Mouse (Mus musculus) NIH3T3 (cell line): ENCODE results near the gene Trank1.
A peak's percentile ranks its signal among the peaks of the same experiment; 100 is the strongest.

Source experiments
- DNase-seq: peaks from one replicate; pipeline ENCODE4 v3.0.0-alpha.2; 2012; ENCODE audit warnings: low read depth

Gene Trank1

GRCm38 (mm10) chr9:111311031-111311842 is at the start of gene Trank1:
TSS of gene Trank1 (plus strand) at chr9:111311739.
- no peak for DNase-seq

DNA sequence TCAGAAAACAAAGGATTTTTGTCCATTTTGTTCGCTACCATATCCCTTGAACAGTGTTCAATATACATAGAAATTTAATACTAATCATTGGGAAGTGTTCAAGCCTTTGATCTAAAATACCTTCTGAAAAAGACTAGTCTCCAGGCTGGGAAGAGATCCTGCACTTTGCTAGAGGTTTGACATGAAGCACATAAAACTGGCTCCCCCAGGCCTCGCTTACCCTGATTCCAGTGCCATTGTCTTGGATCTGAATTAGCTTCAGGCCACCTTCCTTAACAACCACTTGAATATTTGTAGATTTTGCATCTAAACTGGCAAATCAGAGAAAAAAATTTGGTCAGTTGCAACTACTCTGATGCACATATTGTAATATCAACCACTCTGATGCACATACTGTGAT is 43.5 kb upstream of the Trank1 start:
- DNase-seq: no peak

DNA sequence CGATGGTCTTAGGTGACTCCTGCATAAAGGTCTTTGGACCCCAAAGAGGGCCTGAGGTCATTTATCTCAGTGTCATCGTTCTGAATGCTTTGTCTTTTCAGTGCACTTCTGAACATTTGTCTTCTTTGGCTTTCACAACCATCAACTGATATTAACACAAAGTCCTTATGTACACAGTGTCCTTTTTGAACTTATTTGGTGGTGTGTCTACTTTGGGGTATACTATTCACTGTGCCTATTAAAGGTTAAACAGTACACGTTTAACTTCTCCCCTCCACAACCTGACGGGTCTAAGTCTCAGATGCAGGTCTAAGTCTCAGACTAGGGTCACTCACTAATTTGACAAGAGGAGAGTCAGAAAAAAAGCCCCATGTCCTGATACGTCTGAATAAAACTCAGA is 40.9 kb upstream of the Trank1 start:
- no peak for DNase-seq

GRCm38 (mm10) chr9:111271056-111271433 is 40.5 kb upstream of the Trank1 start:
- DNase-seq: no peak

DNA sequence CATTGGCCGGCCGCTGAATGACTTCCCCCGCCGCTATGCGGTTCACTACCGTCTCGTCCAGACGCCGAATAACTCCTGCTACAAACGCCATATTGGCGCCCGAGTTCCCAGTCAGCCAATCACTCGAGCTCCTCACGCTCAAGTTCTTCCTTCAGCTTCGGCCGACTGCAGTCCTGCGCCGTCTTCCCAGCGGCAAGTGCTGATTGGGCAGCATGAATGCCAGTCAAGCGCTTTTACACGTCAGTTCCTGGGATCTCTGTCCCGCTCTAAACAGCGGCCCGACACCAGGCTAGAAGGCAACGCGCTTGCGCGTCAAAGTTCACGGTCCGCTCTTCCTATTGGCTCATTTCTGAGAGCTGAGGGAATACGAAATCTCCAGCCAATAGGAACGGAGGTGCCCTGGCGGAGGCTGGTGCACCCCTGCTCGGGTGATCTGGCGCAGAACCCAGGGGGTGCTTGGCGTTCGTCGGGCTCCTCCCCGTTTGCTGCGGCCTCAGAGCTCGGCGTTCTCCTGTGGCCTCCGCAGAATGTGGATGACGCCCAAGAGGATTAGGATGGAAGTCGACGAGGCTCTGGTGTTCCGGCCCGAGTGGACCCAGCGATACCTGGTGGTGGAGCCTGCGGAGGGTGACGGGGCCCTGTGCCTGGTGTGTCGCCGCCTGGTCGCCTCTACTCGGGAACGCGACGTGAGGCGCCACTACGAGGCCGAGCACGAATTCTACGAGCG is 39.9 kb upstream of the Trank1 start, which contains the start of the genes Mlh1 and Epm2aip1:
Mlh1 (minus strand) TSS at position 358 of the 727 bp plus-strand sequence.
Epm2aip1 (plus strand) TSS at position 496 of the 727 bp plus-strand sequence.
- peak; percentile 100 for DNase-seq

- DNase-seq: peak; percentile 47
Measured at GRCm38 (mm10) chr9:111272356-111272755, 39.2 kb upstream of the Trank1 start.

DNA sequence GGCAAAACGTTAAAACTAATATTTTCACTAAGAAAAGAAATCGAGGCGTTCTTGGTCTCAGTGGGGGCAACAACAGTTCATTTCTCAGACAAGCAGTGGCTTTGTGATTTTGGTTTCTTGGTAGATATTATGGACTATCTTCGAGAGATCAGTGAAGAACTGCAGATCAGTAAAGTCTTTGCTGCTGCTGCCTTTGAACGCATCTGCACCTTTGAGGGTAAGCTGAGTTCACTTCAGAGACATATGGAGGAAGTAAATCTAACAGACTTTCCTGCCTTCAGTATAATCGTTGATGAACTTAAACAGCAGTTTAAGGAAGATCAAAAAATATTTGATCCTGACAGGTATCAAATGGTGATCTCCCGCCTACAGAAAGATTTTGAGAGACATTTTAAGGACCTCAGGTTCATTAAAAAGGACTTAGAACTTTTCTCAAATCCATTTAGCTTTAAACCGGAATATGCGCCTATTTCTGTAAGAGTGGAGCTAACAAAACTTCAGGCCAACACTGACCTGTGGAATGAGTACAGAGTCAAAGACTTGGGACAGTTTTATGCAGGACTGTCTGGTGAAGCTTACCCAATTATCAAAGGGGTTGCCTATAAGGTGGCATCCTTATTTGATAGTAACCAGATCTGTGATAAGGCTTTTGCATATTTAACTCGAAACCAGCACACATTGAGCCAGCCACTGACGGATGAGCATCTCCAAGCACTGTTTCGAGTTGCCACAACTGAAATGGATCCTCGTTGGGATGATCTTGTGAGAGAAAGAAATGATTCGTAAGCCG is 38.3 kb upstream of the Trank1 start:
- DNase-seq: no peak

GRCm38 (mm10) chr9:111273958-111274357 is 37.6 kb upstream of the Trank1 start:
- DNase-seq: no peak

GRCm38 (mm10) chr9:111275156-111275555 is 36.4 kb upstream of the Trank1 start:
- no peak for DNase-seq

GRCm38 (mm10) chr9:111285061-111285460 is 26.5 kb upstream of the Trank1 start:
- no peak for DNase-seq

- no peak for DNase-seq
Measured at GRCm38 (mm10) chr9:111285676-111286075, 25.9 kb upstream of the Trank1 start.

- DNase-seq: no peak
Measured at GRCm38 (mm10) chr9:111286468-111286867, 25.1 kb upstream of the Trank1 start.

DNA sequence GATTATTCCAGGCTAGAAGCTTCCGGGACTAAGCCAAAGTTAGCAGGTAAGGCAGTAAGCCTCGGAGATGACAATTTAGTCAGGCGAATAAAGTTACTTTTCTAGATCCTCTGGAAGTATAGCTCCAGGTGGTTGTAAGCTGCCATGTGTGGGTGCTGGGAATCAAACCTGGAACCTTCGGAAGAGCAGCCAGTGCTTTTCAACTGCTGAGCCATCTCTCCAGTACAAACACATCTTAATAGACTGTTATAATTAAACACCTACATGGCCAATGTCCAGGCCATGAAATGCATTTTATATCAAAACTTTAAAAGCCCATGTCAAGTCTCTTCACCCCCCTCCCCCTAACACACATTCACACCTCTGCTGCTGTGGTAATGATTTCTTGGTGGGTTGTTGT is 23.6 kb upstream of the Trank1 start:
- no peak for DNase-seq

DNA sequence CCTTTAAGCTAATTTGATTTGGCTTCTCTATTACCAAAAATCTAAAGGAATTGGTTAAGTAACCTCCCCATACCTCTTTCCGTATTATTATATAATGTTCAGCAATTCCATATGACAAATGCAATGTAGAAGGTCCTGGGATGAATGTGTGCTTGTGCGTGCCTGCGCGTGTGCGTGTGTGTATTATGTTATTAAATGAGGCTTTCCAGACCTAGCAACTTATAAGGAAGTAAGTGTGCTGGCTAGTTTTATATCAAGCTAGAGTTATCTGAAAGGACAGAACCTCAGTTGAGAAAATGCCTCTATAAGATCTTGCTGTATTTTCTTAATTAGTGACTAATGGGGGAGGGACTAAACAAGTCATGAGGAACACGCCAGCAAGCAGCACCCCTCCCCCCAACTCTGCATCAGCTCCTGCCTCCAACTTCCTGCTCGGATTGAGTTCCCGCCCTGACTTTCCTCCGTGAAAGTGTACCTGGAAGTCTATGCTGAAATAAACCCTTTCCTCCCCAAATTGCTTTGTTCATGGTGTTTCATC is 22.2 kb upstream of the Trank1 start:
- peak; percentile 60 for DNase-seq

DNA sequence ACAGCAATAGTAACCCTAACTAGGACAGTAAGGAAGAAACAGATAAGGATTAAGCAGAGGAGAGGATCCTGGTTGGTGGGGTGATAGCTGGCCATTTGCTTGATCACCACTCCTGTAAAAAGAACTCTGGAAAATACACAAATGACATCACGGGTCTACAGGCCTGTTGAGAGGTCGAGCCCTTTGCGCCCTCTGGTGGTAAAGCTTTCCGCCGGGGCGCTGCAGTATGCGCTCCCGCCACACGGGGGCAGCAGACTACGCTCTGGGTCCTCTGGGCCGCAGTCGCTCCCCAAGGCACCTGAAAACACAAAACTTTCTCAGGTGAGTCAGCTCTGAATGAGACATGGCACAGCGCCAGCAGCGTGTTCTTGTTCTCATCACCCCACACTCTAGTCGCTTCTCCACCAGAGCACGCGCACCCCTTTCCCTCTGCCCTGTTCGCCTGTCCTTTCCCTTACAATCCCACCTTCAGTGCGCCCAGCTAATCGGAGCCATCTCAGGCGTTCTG is 21.7 kb upstream of the Trank1 start:
- DNase-seq: peak; percentile 87

GRCm38 (mm10) chr9:111290539-111291100 is 20.9 kb upstream of the Trank1 start:
- no peak for DNase-seq

DNA sequence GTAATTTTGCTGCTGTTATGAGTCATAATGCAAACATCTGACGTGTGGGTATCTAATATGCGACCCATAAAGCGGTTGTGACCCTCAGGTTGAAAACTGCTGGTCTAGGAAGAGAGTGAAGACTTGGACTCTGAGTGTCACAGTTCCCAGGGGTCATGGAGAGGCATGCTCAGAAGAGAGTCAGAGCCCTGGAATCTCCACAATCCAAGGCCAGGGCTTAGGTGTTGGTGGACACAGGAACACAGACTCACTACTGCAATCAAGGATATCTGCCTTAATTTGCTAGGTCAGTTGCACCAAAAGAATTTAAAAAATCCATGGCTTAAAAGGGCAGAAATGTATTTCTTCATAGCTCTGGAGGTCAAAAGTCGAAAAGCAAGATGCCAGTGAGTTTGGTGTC is 18.3 kb upstream of the Trank1 start:
- DNase-seq: no peak

DNA sequence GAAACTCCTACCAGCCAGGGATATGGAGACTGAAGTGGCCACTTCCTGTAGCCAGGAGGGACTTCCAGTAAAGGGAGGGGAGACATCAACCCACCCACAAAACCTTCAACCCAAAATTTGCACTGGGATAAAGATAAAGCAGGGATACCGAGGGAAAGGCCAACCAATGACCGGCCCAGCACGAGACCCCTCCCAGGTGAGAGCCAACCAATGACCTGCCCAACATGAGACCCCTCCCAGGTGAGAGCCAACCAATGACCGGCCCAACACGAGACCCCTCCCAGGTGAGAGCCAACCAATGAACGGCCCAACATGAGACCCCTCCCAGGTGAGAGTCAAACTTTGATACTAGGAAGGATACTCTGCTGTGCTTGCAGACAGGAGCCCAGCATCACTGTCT is 16.6 kb upstream of the Trank1 start:
- no peak for DNase-seq

- DNase-seq: no peak
Measured at GRCm38 (mm10) chr9:111295323-111295722, 16.2 kb upstream of the Trank1 start.

DNA sequence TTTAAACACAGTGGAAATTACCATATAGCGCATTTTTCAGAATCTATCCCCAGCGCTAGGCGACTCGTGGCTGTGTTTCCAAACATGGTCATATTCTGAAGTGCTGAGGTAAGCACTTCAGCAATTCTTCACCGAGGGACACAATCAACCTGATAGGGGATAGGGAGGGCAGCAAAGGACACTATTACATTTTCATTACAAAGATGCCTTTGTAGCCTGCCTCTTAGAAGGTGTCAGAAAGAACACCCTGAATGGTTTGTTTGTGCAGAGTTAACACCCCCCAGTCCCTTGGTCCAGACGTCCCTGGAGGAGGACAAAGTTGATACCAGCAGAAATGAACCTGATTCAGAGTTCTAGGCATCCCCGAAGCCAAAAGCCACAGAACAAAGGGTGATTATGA is 15.1 kb upstream of the Trank1 start:
- no peak for DNase-seq

DNA sequence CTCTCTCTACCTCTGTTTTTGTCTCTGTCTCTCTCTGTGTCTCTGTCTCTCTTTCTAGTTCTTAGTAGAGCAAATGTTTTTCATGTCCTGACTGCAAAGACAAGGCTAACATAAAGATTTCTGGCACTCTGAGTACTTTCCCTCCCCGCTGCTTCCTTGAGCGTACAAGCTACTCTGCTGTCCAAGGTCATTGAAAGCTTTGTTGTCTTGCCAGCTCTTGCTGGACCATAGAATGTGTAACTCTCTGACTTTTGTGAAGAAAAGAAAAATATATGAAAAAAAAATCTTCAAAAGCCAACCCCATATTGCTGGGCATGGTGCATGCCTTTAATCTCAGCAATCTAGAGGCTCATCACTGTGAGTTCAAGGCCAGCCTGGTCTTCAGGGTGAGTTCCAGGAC is 12.9 kb upstream of the Trank1 start:
- DNase-seq: no peak
